ENCODE assay signal across 20 mouse cellular contexts in genomic region chr17:35276304-35276864, GRCm38 (mm10). TPM values are rescaled to one million over a fixed set of nuclear protein-coding genes. Genes with fewer than 3 reads are reported as not detected.
DNase-seq lines count a peak whose midpoint lies in the region; ATAC-seq and TF ChIP-seq lines count a peak whose summit lies in the region.
"Had no signal": no experiment of that assay in that cellular context is flagged by ENCODE, and none has a peak within 500 bp of the region (broad histone marks: within the 10 kb centered on the region; RNA-seq: fewer than 3 reads in every experiment).

No protein-coding gene starts in this region.

- no peaks in the 10 kb centered on the region for H3K36me3 ChIP-seq in hindbrain, embryonic 12.5 days
- no peaks in the 10 kb centered on the region for H3K36me3 ChIP-seq in hindbrain, embryonic 11.5 days (ENCODE audit: control insufficient read depth, insufficient read depth, low read length)
- H3K36me3 ChIP-seq in ES-Bruce4 (ENCODE audit: control insufficient read depth, insufficient read depth, low read length, poor library complexity, severe bottlenecking) = no peaks in the 10 kb centered on the region
- H3K36me3 ChIP-seq in midbrain, postnatal 0 days (ENCODE audit: insufficient read depth, low read length) = no peaks in the 10 kb centered on the region
- H3K36me3 ChIP-seq: embryonic facial prominence, embryonic 10.5 days; heart, embryonic 15.5 days; limb, embryonic 13.5 days; liver, embryonic 15.5 days had no signal

- peak; percentile 19; the same call in 1 of the 2 replicates for TF ChIP-seq EP300 in ES-Bruce4 (IDR thresholded peaks at IDR 0.05; ENCODE audit: insufficient read depth, low read depth, low read length)

- H3K4me2 ChIP-seq in hindbrain, embryonic 12.5 days (replicated peaks) = peak overlapping the region; percentile 37
- H3K4me2 ChIP-seq in hindbrain, embryonic 11.5 days (replicated peaks; ENCODE audit: low read depth, low read length) = no peak overlapping the region
- H3K4me2 ChIP-seq in midbrain, postnatal 0 days (ENCODE audit: low read depth, low read length, poor library complexity, severe bottlenecking) = peak overlapping the region; percentile 24
- H3K4me2 ChIP-seq: heart, embryonic 15.5 days; limb, embryonic 13.5 days; liver, embryonic 15.5 days had no signal

- WGBS in hindbrain, embryonic 12.5 days = 21% methylated on average over 13 of the region's 13 CpGs
- 31% methylated on average over 13 of the region's 13 CpGs for WGBS in hindbrain, embryonic 11.5 days
- WGBS in midbrain, postnatal 0 days = 32% methylated on average over 13 of the region's 13 CpGs

- no peak for DNase-seq in hindbrain, embryonic 11.5 days (ENCODE audit: low spot score)
- peak; percentile 62 for DNase-seq in ZHBTc4 (ENCODE audit: low read depth, low spot score)
- no peak for DNase-seq in midbrain, postnatal 0 days (ENCODE audit: low spot score)
- no peak for DNase-seq in cerebellum, adult 11 months
- no peak for DNase-seq in spleen, postnatal 36 days (ENCODE audit: low spot score in 2 of 2)
- DNase-seq: cerebellum, postnatal 10 days; forebrain, postnatal 0 days; gastrocnemius, adult 2 months; heart, adult 18-20 months; kidney, adult 9 months; kidney, postnatal 36 days; layer of hippocampus, adult 9-11 months; right cerebral cortex, postnatal 25 days had no signal

- no peak overlapping the region for H3K4me3 ChIP-seq in hindbrain, embryonic 12.5 days
- H3K4me3 ChIP-seq in hindbrain, embryonic 11.5 days (ENCODE audit: low read depth, low read length) = no peak overlapping the region
- H3K4me3 ChIP-seq in ES-Bruce4 (ENCODE audit: low read depth, low read length) = no peak overlapping the region
- no peak overlapping the region for H3K4me3 ChIP-seq in midbrain, postnatal 0 days (ENCODE audit: low read depth, low read length)
- H3K4me3 ChIP-seq: embryonic facial prominence, embryonic 10.5 days; gastrocnemius, adult 2 months; heart, embryonic 15.5 days; limb, embryonic 13.5 days; liver, embryonic 15.5 days had no signal

- H3K9ac ChIP-seq in hindbrain, embryonic 12.5 days = no peak overlapping the region
- H3K9ac ChIP-seq in hindbrain, embryonic 11.5 days (ENCODE audit: low read depth, low read length) = no peak overlapping the region
- H3K9ac ChIP-seq in ES-Bruce4 (ENCODE audit: low read depth, poor library complexity, severe bottlenecking) = no peak overlapping the region
- H3K9ac ChIP-seq in midbrain, postnatal 0 days (replicated peaks; ENCODE audit: low read length, poor library complexity, severe bottlenecking) = no peak overlapping the region
- H3K9ac ChIP-seq: forebrain, postnatal 0 days; heart, embryonic 15.5 days; limb, embryonic 13.5 days; liver, embryonic 15.5 days had no signal

- no peak for TF ChIP-seq POLR2A in ES-Bruce4 (IDR thresholded peaks at IDR 0.05; ENCODE audit: insufficient read depth, low read length)

- no peaks in the 10 kb centered on the region for H3K4me1 ChIP-seq in hindbrain, embryonic 12.5 days
- H3K4me1 ChIP-seq in hindbrain, embryonic 11.5 days (replicated peaks; ENCODE audit: control insufficient read depth, insufficient read depth, low read length) = no peaks in the 10 kb centered on the region
- peaks cover 1% of the 10 kb centered on the region for H3K4me1 ChIP-seq in ES-Bruce4 (ENCODE audit: control insufficient read depth, insufficient read depth, low read length)
- no peaks in the 10 kb centered on the region for H3K4me1 ChIP-seq in midbrain, postnatal 0 days (ENCODE audit: insufficient read depth, low read length)
- H3K4me1 ChIP-seq: embryonic facial prominence, embryonic 10.5 days; heart, embryonic 15.5 days; limb, embryonic 13.5 days; liver, embryonic 15.5 days had no signal

- H3K9me3 ChIP-seq in hindbrain, embryonic 12.5 days (replicated peaks) = 0 out of 2 replicates have a peak, but pooled peaks cover 3% of the 10 kb centered on the region
- no peaks in the 10 kb centered on the region for H3K9me3 ChIP-seq in hindbrain, embryonic 11.5 days (ENCODE audit: control insufficient read depth, low read length)
- no peaks in the 10 kb centered on the region for H3K9me3 ChIP-seq in ES-Bruce4 (replicated peaks; ENCODE audit: control insufficient read depth, insufficient read depth, low read length, poor library complexity, severe bottlenecking)
- no peaks in the 10 kb centered on the region; the same call in 1 of the 2 replicates for H3K9me3 ChIP-seq in midbrain, postnatal 0 days (ENCODE audit: low read length)
- H3K9me3 ChIP-seq: embryonic facial prominence, embryonic 10.5 days; heart, embryonic 15.5 days; limb, embryonic 13.5 days; liver, embryonic 15.5 days had no signal

- H3K27me3 ChIP-seq in hindbrain, embryonic 12.5 days = peaks cover 24% of the 10 kb centered on the region
- H3K27me3 ChIP-seq in hindbrain, embryonic 11.5 days (ENCODE audit: control insufficient read depth, insufficient read depth, low read length) = peaks cover 10% of the 10 kb centered on the region
- H3K27me3 ChIP-seq in ES-Bruce4 (ENCODE audit: control insufficient read depth, insufficient read depth, low read length, poor library complexity, severe bottlenecking) = no peaks in the 10 kb centered on the region
- H3K27me3 ChIP-seq in midbrain, postnatal 0 days (ENCODE audit: insufficient read depth, low read length) = no peaks in the 10 kb centered on the region

- no peak overlapping the region for H3K27ac ChIP-seq in hindbrain, embryonic 12.5 days
- H3K27ac ChIP-seq in hindbrain, embryonic 11.5 days (ENCODE audit: low read depth, low read length) = no peak overlapping the region
- H3K27ac ChIP-seq in ES-Bruce4 (ENCODE audit: insufficient read depth, low read length) = no peak overlapping the region
- no peak overlapping the region for H3K27ac ChIP-seq in midbrain, postnatal 0 days (ENCODE audit: low read depth, low read length)
- H3K27ac ChIP-seq: embryonic facial prominence, embryonic 10.5 days; gastrocnemius, adult 2 months; heart, embryonic 15.5 days; limb, embryonic 13.5 days; liver, embryonic 15.5 days had no signal

- ATAC-seq in hindbrain, embryonic 12.5 days (ENCODE audit: low FRiP score) = no peak
- ATAC-seq in hindbrain, embryonic 11.5 days (ENCODE audit: low FRiP score) = no peak
- no peak for ATAC-seq in midbrain, postnatal 0 days (ENCODE audit: low FRiP score)
- ATAC-seq: forebrain, postnatal 0 days had no signal

- no peak for TF ChIP-seq CTCF in ES-Bruce4 (IDR thresholded peaks at IDR 0.05; ENCODE audit: low read depth, low read length)
- no peak for TF ChIP-seq CTCF in midbrain, postnatal 0 days (IDR thresholded peaks at IDR 0.05)

RNA-seq across cellular contexts. Expression of gene H2-D1, which starts 13.9 kb away (rescaled TPM):
- 38.6 and 46.0 TPM in 2 replicates for polyA plus RNA-seq in hindbrain, embryonic 12.5 days (2016; fragmentation: Nextera tagmentation; extraction: Ambion mirVana)
- polyA plus RNA-seq in hindbrain, embryonic 11.5 days (2014; fragmentation: Nextera tagmentation; extraction: Ambion mirVana) = 42.9 and 43.2 TPM in 2 replicates
- polyA plus RNA-seq in ES-Bruce4 (2011; ENCODE audit: insufficient read depth, insufficient read length, low read depth, missing spikeins) = 19.8 and 23.1 TPM in 2 replicates
- 75.4 and 78.0 TPM in 2 replicates for total RNA-seq in midbrain, postnatal 0 days (2014; rRNA removed)
- polyA plus RNA-seq in midbrain, postnatal 0 days (2015; fragmentation: Nextera tagmentation; extraction: Ambion mirVana) = 130 and 148 TPM in 2 replicates

RNA-seq across cellular contexts. Expression of gene Ddx39b, which starts 34.8 kb away (rescaled TPM):
- polyA plus RNA-seq in hindbrain, embryonic 12.5 days (2016; fragmentation: Nextera tagmentation; extraction: Ambion mirVana) = 480 and 488 TPM in 2 replicates
- polyA plus RNA-seq in hindbrain, embryonic 11.5 days (2014; fragmentation: Nextera tagmentation; extraction: Ambion mirVana) = 633 and 640 TPM in 2 replicates
- 245 and 258 TPM in 2 replicates for polyA plus RNA-seq in ES-Bruce4 (2011; ENCODE audit: insufficient read depth, insufficient read length, low read depth, missing spikeins)
- 261 and 288 TPM in 2 replicates for total RNA-seq in midbrain, postnatal 0 days (2014; rRNA removed)
- polyA plus RNA-seq in midbrain, postnatal 0 days (2015; fragmentation: Nextera tagmentation; extraction: Ambion mirVana) = 320 and 329 TPM in 2 replicates

RNA-seq across cellular contexts. Expression of gene Nfkbil1, which starts 40.8 kb away (rescaled TPM):
- 12.1 and 12.2 TPM in 2 replicates for polyA plus RNA-seq in hindbrain, embryonic 12.5 days (2016; fragmentation: Nextera tagmentation; extraction: Ambion mirVana)
- polyA plus RNA-seq in hindbrain, embryonic 11.5 days (2014; fragmentation: Nextera tagmentation; extraction: Ambion mirVana) = 2.3 and 3.7 TPM in 2 replicates
- 7.9 and 12.5 TPM in 2 replicates for polyA plus RNA-seq in ES-Bruce4 (2011; ENCODE audit: insufficient read depth, insufficient read length, low read depth, missing spikeins)
- total RNA-seq in midbrain, postnatal 0 days (2014; rRNA removed) = 17.0 and 18.5 TPM in 2 replicates
- 11.2 and 12.3 TPM in 2 replicates for polyA plus RNA-seq in midbrain, postnatal 0 days (2015; fragmentation: Nextera tagmentation; extraction: Ambion mirVana)

RNA-seq across cellular contexts. Expression of gene Atp6v1g2, which starts 42.9 kb away (rescaled TPM):
- polyA plus RNA-seq in hindbrain, embryonic 12.5 days (2016; fragmentation: Nextera tagmentation; extraction: Ambion mirVana) = 21.1 and 23.0 TPM in 2 replicates
- 14.7 and 16.8 TPM in 2 replicates for polyA plus RNA-seq in hindbrain, embryonic 11.5 days (2014; fragmentation: Nextera tagmentation; extraction: Ambion mirVana)
- 2.3 and 4.2 TPM in 2 replicates for polyA plus RNA-seq in ES-Bruce4 (2011; ENCODE audit: insufficient read depth, insufficient read length, low read depth, missing spikeins)
- 109 and 117 TPM in 2 replicates for total RNA-seq in midbrain, postnatal 0 days (2014; rRNA removed)
- polyA plus RNA-seq in midbrain, postnatal 0 days (2015; fragmentation: Nextera tagmentation; extraction: Ambion mirVana) = 210 and 232 TPM in 2 replicates

RNA-seq across cellular contexts. Expression of gene H2-Q1, which starts 43.8 kb away (rescaled TPM):
- 0.12 TPM in 1 of 2 replicates, not detected in the other for polyA plus RNA-seq in hindbrain, embryonic 12.5 days (2016; fragmentation: Nextera tagmentation; extraction: Ambion mirVana)
- not detected in 2 replicates for polyA plus RNA-seq in hindbrain, embryonic 11.5 days (2014; fragmentation: Nextera tagmentation; extraction: Ambion mirVana)
- not detected in 2 replicates for polyA plus RNA-seq in ES-Bruce4 (2011; ENCODE audit: insufficient read depth, insufficient read length, low read depth, missing spikeins)
- 0.38 and 0.60 TPM in 2 replicates for total RNA-seq in midbrain, postnatal 0 days (2014; rRNA removed)
- polyA plus RNA-seq in midbrain, postnatal 0 days (2015; fragmentation: Nextera tagmentation; extraction: Ambion mirVana) = 1.4 and 1.5 TPM in 2 replicates
- total RNA-seq: ES-E14 had no signal
- polyA plus RNA-seq: embryonic facial prominence, embryonic 10.5 days had no signal
